Mouse (Mus musculus): ENCODE measurements around the gene Slc2a12. TPM values are rescaled to one million over a fixed set of nuclear protein-coding genes. Genes with fewer than 3 reads are reported as not detected.

The Slc2a12 gene
- total and polyA plus RNA-seq, 2 experiments from 2014 or later: 6.6 to 7.3 TPM

DNA sequence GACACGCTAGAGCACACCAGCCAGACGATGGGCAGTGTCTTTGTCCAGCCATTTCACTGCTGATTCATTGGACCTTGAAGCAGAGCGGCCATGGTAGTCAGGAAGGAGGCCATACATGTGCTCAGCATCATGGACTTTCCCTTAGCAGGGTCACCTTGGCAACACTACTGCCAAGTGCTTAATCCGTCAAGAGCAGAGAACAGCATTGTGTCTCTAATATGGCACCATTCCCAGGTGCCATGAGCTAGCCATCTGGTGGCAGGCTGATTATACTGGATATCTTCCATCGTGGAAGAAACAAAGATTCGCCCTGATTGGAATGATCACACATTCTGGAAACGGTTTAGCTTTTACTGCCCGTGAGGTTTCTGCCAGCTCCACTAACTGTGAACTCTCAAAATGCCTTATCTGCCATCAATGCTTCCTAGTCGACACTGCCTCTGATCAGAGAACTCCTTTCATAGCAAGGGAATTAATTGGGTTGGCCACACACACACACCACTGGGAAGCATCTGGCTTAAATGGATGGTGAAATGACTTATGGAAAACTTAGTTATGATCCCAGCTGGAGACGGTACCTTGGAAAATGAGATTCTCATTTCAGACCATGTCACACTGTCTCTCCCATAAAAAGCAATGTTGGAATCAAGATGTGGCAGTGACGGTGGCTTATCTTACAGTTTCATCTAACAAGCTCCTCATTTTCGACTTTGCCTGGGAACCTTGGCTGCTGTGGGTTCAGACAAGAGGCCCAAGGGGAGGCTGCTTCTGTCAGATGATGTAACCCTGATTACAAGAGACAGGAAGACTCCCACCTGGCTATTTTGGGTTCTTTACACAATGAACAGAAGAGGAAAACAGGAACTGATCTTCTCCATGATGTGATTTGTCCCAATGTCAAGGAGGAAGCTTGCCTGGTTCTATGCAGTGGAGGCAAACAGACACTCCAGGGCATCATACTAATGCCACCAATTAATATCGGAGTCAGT is 101.8 kb downstream of the Slc2a12 start:
- H3K4me2 ChIP-seq (ENCODE audit: low read depth): no peak overlapping the region
- H3K36me3 ChIP-seq (ENCODE audit: insufficient read depth): no peaks in the 10 kb centered on the region
- H3K27me3 ChIP-seq (ENCODE audit: insufficient read depth, low read length): no peaks in the 10 kb centered on the region
- peaks cover 9% of the 10 kb centered on the region; the same call in 1 of the 2 replicates for H3K4me1 ChIP-seq (ENCODE audit: insufficient read depth)
- no peak for TF ChIP-seq CTCF (IDR thresholded peaks at IDR 0.05; ENCODE audit: low read depth)
- no peak overlapping the region for H3K4me3 ChIP-seq (ENCODE audit: low read depth, low read length)
- no peaks in the 10 kb centered on the region for H3K9me3 ChIP-seq (ENCODE audit: low read length)
- H3K27ac ChIP-seq (ENCODE audit: low read depth, low read length): peak overlapping the region; percentile 69
- WGBS: 27% methylated on average over 13 of the region's 13 CpGs
- H3K9ac ChIP-seq: no peak overlapping the region
- peak; percentile 97 for ATAC-seq
- peak; percentile 86 for DNase-seq

DNA sequence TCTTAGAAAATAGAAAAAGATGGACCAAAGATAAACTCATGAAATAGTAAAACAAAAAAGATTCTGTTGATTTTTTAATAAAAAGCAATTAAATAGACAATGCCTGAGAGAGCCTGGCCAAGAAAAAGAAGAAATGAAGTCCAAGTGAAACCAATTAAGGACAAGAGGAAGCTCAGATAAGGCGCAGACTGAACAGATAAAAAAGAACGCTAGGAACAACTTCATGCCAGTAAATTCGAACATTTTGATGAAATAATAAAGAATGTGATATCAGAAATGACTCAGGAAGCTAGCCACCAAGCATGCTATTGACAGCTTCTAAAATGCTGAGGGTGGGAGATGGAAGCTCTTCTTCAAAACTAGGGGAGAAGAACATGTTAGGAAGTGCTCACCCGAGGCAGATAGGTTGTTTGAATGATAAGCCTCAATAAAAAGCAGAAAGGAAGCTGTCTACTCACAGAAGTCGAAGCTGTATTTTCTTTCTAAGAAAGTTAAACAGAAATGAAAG is 106.4 kb downstream of the Slc2a12 start:
- Histone ChIP-seq H3K36me3 (ENCODE audit: insufficient read depth) (no peaks in the 10 kb centered on the region), H3K9ac (no peak overlapping the region), H3K27ac (ENCODE audit: low read depth, low read length) (no peak overlapping the region), H3K4me3 (ENCODE audit: low read depth, low read length) (no peak overlapping the region), H3K4me2 (ENCODE audit: low read depth) (no peak overlapping the region), H3K4me1 (ENCODE audit: insufficient read depth) (peaks cover 6% of the 10 kb centered on the region; the same call in 1 of the 2 replicates), H3K27me3 (ENCODE audit: insufficient read depth, low read length) (no peaks in the 10 kb centered on the region), H3K9me3 (ENCODE audit: low read length) (no peaks in the 10 kb centered on the region)
- DNase-seq: no peak
- 70% methylated on average over 5 of the region's 5 CpGs for WGBS
- TF ChIP-seq CTCF (IDR thresholded peaks at IDR 0.05; ENCODE audit: low read depth): no peak
- no peak for ATAC-seq

Small RNA genes lying within 50 kb of the gene (microRNA-seq; reads per million reads assigned to microRNA genes)
- 0.77 to 1.1 reads per million in 2 experiments for gene Mir7663

Other genes starting within 250 kb of the Slc2a12 start
- 47.7 and 60.0 TPM in 2 replicates for gene Tbpl1, start 86.9 kb downstream of the Slc2a12 start, total RNA-seq (2014; rRNA removed)
- gene Tbpl1, start 86.9 kb downstream of the Slc2a12 start, polyA plus RNA-seq (2015; fragmentation: Nextera tagmentation; extraction: Ambion mirVana): 55.1 and 70.9 TPM in 2 replicates
- gene Tcf21, start 175.2 kb downstream of the Slc2a12 start, total RNA-seq (2014; rRNA removed): not detected in 2 replicates
- gene Tcf21, start 175.2 kb downstream of the Slc2a12 start, polyA plus RNA-seq (2015; fragmentation: Nextera tagmentation; extraction: Ambion mirVana): 0.21 and 0.24 TPM in 2 replicates

Measured in forebrain, postnatal 0 days (tissue).